Mouse (Mus musculus): ENCODE data around the gene Ppp1cc. TPM values are rescaled to one million over a fixed set of nuclear protein-coding genes. Genes with fewer than 3 reads are reported as not detected.

Gene Ppp1cc
- polyA plus RNA-seq, 1 experiment from 2014 or later: 288 TPM

Other genes starting within 250 kb of the Ppp1cc start
- gene Cux2, start 108.2 kb upstream of the Ppp1cc start, polyA plus RNA-seq (2015; fragmentation: Nextera tagmentation; extraction: Ambion mirVana): 16.9 and 17.9 TPM in 2 replicates
- gene Myl2, start 57.3 kb upstream of the Ppp1cc start, polyA plus RNA-seq (2015; fragmentation: Nextera tagmentation; extraction: Ambion mirVana): 0.81 and 3.6 TPM in 2 replicates
- not detected in 2 replicates for gene Ccdc63, start 17.5 kb upstream of the Ppp1cc start, polyA plus RNA-seq (2015; fragmentation: Nextera tagmentation; extraction: Ambion mirVana)
- gene Hvcn1, start 48.5 kb downstream of the Ppp1cc start, polyA plus RNA-seq (2015; fragmentation: Nextera tagmentation; extraction: Ambion mirVana): 2.9 and 3.0 TPM in 2 replicates
- 4.8 and 4.9 TPM in 2 replicates for gene Tctn1, start 106.2 kb downstream of the Ppp1cc start, polyA plus RNA-seq (2015; fragmentation: Nextera tagmentation; extraction: Ambion mirVana)
- gene Pptc7, start 126.1 kb downstream of the Ppp1cc start, polyA plus RNA-seq (2015; fragmentation: Nextera tagmentation; extraction: Ambion mirVana): 7.5 and 7.7 TPM in 2 replicates
- gene Rad9b, start 196.0 kb downstream of the Ppp1cc start, polyA plus RNA-seq (2015; fragmentation: Nextera tagmentation; extraction: Ambion mirVana): 16.1 TPM in 2 replicates
- 228 and 236 TPM in 2 replicates for gene Vps29, start 196.1 kb downstream of the Ppp1cc start, polyA plus RNA-seq (2015; fragmentation: Nextera tagmentation; extraction: Ambion mirVana)
- gene Gpn3, start 213.6 kb downstream of the Ppp1cc start, polyA plus RNA-seq (2015; fragmentation: Nextera tagmentation; extraction: Ambion mirVana): 56.9 and 58.7 TPM in 2 replicates
- gene Fam216a, start 214.1 kb downstream of the Ppp1cc start, polyA plus RNA-seq (2015; fragmentation: Nextera tagmentation; extraction: Ambion mirVana): 117 and 123 TPM in 2 replicates
- gene Arpc3, start 233.6 kb downstream of the Ppp1cc start, polyA plus RNA-seq (2015; fragmentation: Nextera tagmentation; extraction: Ambion mirVana): 152 and 167 TPM in 2 replicates

Data from forebrain, embryonic 13.5 days (tissue).